In genomic region chr6:28460534-28460933, GRCm38 (mm10) we compare ENCODE assay signal across 9 mouse cellular contexts. TPM values are rescaled to one million over a fixed set of nuclear protein-coding genes. Genes with fewer than 3 reads are reported as not detected.
DNase-seq lines count a peak whose midpoint lies in the region; TF ChIP-seq lines count a peak whose summit lies in the region.
"Had no signal": no experiment of that assay in that cellular context is flagged by ENCODE, and none has a peak within 500 bp of the region (broad histone marks: within the 10 kb centered on the region; RNA-seq: fewer than 3 reads in every experiment).

No protein-coding gene starts in this region.

- TF ChIP-seq EP300 in MEL (IDR thresholded peaks at IDR 0.05; ENCODE audit: low read depth in 1 of 2, low read length in 2 of 2), result no peak

- peaks cover 4 to 12% of the 10 kb centered on the region in 2 experiments for H3K27me3 ChIP-seq in MEL (ENCODE audit: control insufficient read depth in 1 of 2, insufficient read depth in 2 of 2, low read length in 2 of 2)
- H3K27me3 ChIP-seq: limb, embryonic 13.5 days had no signal

- H3K36me3 ChIP-seq in MEL (ENCODE audit: control insufficient read depth in 1 of 2, insufficient read depth in 2 of 2, low read length in 2 of 2), result no peaks in the 10 kb centered on the region
- H3K36me3 ChIP-seq: limb, embryonic 13.5 days had no signal

- no peak overlapping the region for H3K4me3 ChIP-seq in MEL (ENCODE audit: control insufficient read depth in 1 of 2, insufficient read depth in 1 of 2, low read depth in 2 of 2, low read length in 2 of 2)
- H3K4me3 ChIP-seq: limb, embryonic 13.5 days had no signal

- H3K9ac ChIP-seq in MEL (ENCODE audit: control insufficient read depth, low read depth, low read length, poor library complexity, severe bottlenecking), result no peak overlapping the region
- H3K9ac ChIP-seq: limb, embryonic 13.5 days had no signal

- no peak overlapping the region for H3K27ac ChIP-seq in MEL (ENCODE audit: control insufficient read depth, low read depth, low read length)
- H3K27ac ChIP-seq: limb, embryonic 13.5 days had no signal

- no peaks in the 10 kb centered on the region for H3K9me3 ChIP-seq in MEL (replicated peaks; ENCODE audit: insufficient read depth, low read length)
- H3K9me3 ChIP-seq: limb, embryonic 13.5 days had no signal

- TF ChIP-seq CTCF in MEL (IDR thresholded peaks at IDR 0.05 in 2 of 3, conservative IDR thresholded peaks at IDR 0.05 in 1 of 3; ENCODE audit: control insufficient read depth in 1 of 3, insufficient read depth in 1 of 3, low read depth in 2 of 3, low read length in 3 of 3, poor library complexity in 1 of 3, severe bottlenecking in 1 of 3), result peak; percentile 46 to 71 (median 55)

- H3K79me2 ChIP-seq in MEL (ENCODE audit: control insufficient read depth, insufficient read depth, low read length, poor library complexity), result no peaks in the 10 kb centered on the region

- DNase-seq in 416B (ENCODE audit: low read depth) (peak; percentile 31), MEL (ENCODE audit: low read depth, low spot score) (peak; percentile 32)
- peak; percentile 72 for DNase-seq in cerebellum, adult 9-11 months
- DNase-seq in gastrocnemius, postnatal 4 days (ENCODE audit: low spot score in 2 of 2), result peak; percentile 23 to 54
- DNase-seq in layer of hippocampus, postnatal 10 days (ENCODE audit: low spot score in 2 of 2), result peak; percentile 67 to 76
- DNase-seq in lung, postnatal 10 days, result peak; percentile 76
- DNase-seq in right cerebral cortex, postnatal 4 days, result peak; percentile 65
- DNase-seq in Muller cell, postnatal 12 days (ENCODE audit: inconsistent ontology term), result no peak

- peak; percentile 37 for TF ChIP-seq RAD21 in MEL (IDR thresholded peaks at IDR 0.05; ENCODE audit: low read depth, low read length)

- TF ChIP-seq POLR2A in MEL (IDR thresholded peaks at IDR 0.05; ENCODE audit: control insufficient read depth in 1 of 2, insufficient read depth in 1 of 2, low read depth in 1 of 2, low read length in 2 of 2, poor library complexity in 1 of 2), result no peak

- H3K4me1 ChIP-seq in MEL (ENCODE audit: control insufficient read depth in 1 of 2, insufficient read depth in 2 of 2, low read length in 2 of 2), result no peaks in the 10 kb centered on the region
- H3K4me1 ChIP-seq: limb, embryonic 13.5 days had no signal

TF ChIP-seq in MEL, 35 proteins besides CTCF, POLR2A, EP300 and RAD21:
- TF ChIP-seq SMC3 (IDR thresholded peaks at IDR 0.05; ENCODE audit: low read depth, low read length) (peak; percentile 59), ZC3H11A (IDR thresholded peaks at IDR 0.05; ENCODE audit: low read depth, low read length) (peak; percentile 28; the same call in 1 of the 2 replicates), POLR2AphosphoS2 (IDR thresholded peaks at IDR 0.05; ENCODE audit: low read length) (no peak)

RNA-seq across cellular contexts. Expression of gene Pax4, which starts 11.4 kb away (rescaled TPM):
- not detected in 2 replicates for total RNA-seq in MEL (2012; rRNA removed)
- not detected for polyA plus RNA-seq in MEL (2012; ENCODE audit: insufficient read depth in 1 of 2, insufficient read length in 2 of 2, low read depth in 1 of 2, low replicate concordance in 2 of 2, missing spikeins in 1 of 2)
- not detected for total RNA-seq in gastrocnemius, postnatal 4 days (2021)
- total RNA-seq in layer of hippocampus, postnatal 10 days (2021), result not detected
- polyA plus RNA-seq: limb, embryonic 13.5 days had no signal

RNA-seq across cellular contexts. Expression of gene Snd1, which starts 14.4 kb away (rescaled TPM):
- 192 and 217 TPM in 2 replicates for total RNA-seq in MEL (2012; rRNA removed)
- polyA plus RNA-seq in MEL (2012; ENCODE audit: insufficient read depth in 1 of 2, insufficient read length in 2 of 2, low read depth in 1 of 2, low replicate concordance in 2 of 2, missing spikeins in 1 of 2), result 100 to 1,000 TPM in 1 of 2 experiments, not detected in 1; 280 TPM
- 10 to 100 TPM; 80.2 to 83.3 TPM for total RNA-seq in gastrocnemius, postnatal 4 days (2021)
- total RNA-seq in layer of hippocampus, postnatal 10 days (2021), result 100 to 1,000 TPM; 126 TPM

RNA-seq across cellular contexts. Expression of gene Gcc1, which starts 32.3 kb away (rescaled TPM):
- total RNA-seq in MEL (2012; rRNA removed), result 6.7 and 9.2 TPM in 2 replicates
- 1 to 10 TPM in 1 of 2 experiments, not detected in 1; 9.0 TPM for polyA plus RNA-seq in MEL (2012; ENCODE audit: insufficient read depth in 1 of 2, insufficient read length in 2 of 2, low read depth in 1 of 2, low replicate concordance in 2 of 2, missing spikeins in 1 of 2)
- total RNA-seq in gastrocnemius, postnatal 4 days (2021), result 10 to 100 TPM in 1 of 2 experiments, 1 to 10 TPM in 1; 9.2 to 10.4 TPM
- total RNA-seq in layer of hippocampus, postnatal 10 days (2021), result 10 to 100 TPM; 16.4 to 16.9 TPM

RNA-seq across cellular contexts. Expression of gene Fscn3, which starts 32.9 kb away (rescaled TPM):
- not detected in 2 replicates for total RNA-seq in MEL (2012; rRNA removed)
- polyA plus RNA-seq in MEL (2012; ENCODE audit: insufficient read depth in 1 of 2, insufficient read length in 2 of 2, low read depth in 1 of 2, low replicate concordance in 2 of 2, missing spikeins in 1 of 2), result not detected
- total RNA-seq in gastrocnemius, postnatal 4 days (2021), result under 1 TPM in 1 of 2 experiments, not detected in 1; 0.13 TPM
- not detected for total RNA-seq in layer of hippocampus, postnatal 10 days (2021)
- polyA plus RNA-seq: limb, embryonic 13.5 days had no signal

RNA-seq across cellular contexts. Expression of gene Arf5, which starts 37.2 kb away (rescaled TPM):
- 89.4 and 92.8 TPM in 2 replicates for total RNA-seq in MEL (2012; rRNA removed)
- 100 to 1,000 TPM in 1 of 2 experiments, not detected in 1; 292 TPM for polyA plus RNA-seq in MEL (2012; ENCODE audit: insufficient read depth in 1 of 2, insufficient read length in 2 of 2, low read depth in 1 of 2, low replicate concordance in 2 of 2, missing spikeins in 1 of 2)
- total RNA-seq in gastrocnemius, postnatal 4 days (2021), result 100 to 1,000 TPM; 150 to 165 TPM
- total RNA-seq in layer of hippocampus, postnatal 10 days (2021), result 100 to 1,000 TPM; 391 to 393 TPM
